Mouse (Mus musculus) T-cell, adult 2 months (primary cell): Measurements from ENCODE around the gene Tmem270.

Experiments used
- DNase-seq: peaks from one replicate; pipeline ENCODE4 v3.0.0; 2022; ENCODE audit warnings: low spot score

Gene Tmem270

DNA sequence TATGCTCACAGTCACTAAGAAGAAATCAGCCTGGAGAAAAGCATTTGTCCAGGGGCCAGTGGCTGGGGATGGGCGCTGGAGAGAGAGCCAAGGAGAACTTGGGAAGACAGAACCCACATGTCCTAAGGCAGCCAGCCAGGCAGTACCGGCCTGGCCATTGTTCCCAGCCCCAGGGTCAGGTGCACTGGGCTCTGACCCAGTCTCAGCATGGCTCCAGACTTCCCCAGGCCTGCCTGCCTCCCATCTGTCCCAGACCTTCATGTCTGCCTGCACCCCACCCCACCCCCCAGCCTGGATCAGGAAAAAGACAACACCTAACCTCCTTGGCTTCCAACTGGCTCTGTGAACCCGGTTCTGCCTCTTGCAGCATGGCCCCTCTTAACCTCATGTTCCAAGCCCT is 23.5 kb downstream of the Tmem270 start:
- no peak for DNase-seq

DNA sequence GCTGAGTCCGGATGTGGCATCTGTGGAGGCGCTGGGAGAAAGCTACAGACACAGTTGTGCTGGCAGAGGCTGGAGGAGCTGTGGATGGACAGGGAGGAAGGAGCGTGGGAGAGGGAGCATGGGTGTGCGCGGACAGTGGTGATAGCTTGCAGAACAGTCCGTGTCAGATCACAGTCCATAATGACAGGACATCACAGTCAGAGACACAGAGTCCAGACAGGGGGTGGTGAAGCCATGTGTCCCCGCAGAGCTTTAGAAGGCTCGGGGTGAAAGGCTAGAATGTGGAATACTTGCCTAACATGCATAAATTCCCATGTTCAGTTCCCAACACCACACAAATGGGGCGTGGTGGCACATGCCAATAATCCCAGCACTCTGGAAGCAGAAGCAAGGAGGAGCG is 29.7 kb downstream of the Tmem270 start:
- no peak for DNase-seq

DNA sequence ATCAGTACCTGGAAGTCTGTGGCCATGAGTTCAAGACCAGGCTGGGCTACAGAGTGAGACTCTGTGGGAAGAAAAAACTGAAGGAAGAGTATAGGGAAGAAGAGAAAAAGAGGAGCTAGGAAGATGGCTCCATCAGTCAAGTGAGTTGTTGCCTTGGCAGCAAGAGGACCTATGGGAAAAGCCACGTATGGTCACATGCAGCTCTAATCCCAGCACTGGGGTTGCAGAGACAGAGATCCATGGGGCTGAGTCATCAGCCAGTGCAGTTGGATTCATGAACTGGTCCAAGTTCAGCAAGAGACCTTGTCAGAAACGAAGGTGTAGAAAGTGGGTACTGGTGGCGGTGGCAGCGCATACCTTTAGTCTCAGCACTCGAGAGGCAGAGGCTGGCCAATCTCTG is 31.3 kb downstream of the Tmem270 start:
- DNase-seq, result no peak

DNA sequence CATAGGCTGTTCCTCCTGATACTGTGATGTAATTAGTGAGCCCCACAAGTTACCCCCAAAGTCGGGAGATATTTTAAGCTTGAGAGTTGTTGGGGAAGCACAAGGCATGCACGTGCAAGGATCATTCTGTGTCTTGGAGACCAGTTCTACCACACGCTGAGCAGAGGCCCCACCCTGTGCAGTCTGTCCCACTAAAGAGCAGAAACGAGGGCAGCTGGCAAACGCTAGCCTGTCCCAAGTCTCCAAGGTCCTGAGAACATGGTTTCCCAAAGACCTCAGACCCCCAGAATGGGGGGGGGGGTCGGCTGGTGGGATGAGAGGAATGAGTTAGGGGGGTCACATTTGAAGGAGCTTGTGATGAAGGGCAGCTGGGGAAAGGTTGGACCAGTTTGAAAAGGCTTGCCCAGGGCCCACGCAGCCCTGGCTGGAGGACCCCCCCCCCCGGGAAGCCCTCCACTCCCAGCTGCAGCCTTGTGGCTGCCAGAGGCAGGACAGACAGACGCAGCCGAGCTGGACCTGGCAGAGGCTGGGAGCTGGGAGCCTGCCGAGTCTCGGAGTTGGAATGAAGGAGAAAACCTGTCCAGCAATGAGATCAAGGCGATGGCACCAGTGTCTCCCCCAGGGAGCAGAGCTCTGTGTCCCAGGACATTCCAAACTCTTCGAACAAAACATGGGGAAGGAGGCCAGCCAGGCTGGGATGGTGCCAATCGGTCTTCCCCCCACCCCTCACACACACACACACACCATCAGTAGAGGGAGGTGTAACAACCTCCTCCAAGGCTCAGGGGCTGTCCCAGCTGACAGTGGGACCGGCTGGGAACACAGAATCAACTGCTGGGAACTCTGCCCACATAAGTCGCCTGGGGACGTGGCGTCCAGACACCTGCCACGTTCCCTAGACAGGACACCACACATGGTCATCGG is 32.3 kb downstream of the Tmem270 start:
- no peak for DNase-seq

DNA sequence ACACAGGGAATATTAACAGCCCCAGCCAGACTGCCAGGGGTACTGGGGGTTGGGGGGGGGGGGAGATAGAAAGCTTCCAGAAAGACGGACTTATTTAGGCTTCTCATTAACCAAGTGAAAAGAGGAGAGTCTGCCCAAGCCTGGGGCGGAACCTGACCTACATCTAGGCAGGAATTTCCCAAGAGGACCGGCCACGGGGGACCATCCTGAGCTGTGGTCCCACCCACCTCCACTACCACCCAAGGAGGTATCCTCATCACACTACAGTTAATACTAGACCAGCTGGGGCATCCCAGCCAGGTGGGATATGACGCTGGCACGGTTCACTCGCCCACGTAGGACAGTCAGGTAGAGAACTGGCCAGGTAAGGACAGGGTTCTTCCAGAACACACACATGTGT is 33.5 kb downstream of the Tmem270 start:
- DNase-seq, result no peak

DNA sequence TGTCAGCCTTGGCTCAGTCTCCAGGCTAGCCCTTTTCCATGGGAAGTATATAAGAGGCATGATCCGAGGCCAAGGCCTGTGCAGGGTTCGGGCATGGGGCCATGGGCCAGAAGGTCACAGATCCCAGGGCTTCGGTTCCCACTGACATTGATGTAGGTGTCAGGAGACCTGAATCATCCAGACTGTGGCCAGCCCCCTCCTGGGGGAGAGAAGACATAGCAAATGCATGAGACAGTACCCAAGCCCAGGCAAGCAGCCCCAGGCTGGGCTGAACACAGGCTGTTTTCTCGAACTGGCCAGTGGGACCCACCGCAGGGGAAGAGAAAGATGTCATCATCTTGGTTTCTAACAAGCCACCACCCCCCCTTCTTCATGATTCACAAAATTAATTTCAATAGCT is 33.9 kb downstream of the Tmem270 start:
- DNase-seq, result no peak

DNA sequence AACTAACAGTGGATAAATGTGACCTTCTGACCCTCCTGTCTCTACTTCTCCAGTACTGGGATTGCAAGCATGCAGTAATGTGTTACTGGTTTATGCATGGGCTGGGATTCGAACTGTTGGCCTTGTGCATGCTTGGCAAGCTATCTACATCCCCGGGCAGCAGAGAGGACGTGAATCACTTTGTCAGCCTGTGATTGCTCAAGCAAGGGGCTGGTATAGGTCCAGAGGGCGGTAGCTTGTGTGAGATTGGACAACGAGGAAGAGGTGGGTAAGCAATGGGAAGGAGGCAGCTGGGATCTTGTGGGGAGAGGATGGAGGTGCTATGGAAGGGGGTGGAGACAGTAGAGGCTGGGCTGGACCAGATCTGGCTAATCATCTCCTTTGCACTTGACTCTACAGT is 38.0 kb downstream of the Tmem270 start:
- DNase-seq, result no peak

DNA sequence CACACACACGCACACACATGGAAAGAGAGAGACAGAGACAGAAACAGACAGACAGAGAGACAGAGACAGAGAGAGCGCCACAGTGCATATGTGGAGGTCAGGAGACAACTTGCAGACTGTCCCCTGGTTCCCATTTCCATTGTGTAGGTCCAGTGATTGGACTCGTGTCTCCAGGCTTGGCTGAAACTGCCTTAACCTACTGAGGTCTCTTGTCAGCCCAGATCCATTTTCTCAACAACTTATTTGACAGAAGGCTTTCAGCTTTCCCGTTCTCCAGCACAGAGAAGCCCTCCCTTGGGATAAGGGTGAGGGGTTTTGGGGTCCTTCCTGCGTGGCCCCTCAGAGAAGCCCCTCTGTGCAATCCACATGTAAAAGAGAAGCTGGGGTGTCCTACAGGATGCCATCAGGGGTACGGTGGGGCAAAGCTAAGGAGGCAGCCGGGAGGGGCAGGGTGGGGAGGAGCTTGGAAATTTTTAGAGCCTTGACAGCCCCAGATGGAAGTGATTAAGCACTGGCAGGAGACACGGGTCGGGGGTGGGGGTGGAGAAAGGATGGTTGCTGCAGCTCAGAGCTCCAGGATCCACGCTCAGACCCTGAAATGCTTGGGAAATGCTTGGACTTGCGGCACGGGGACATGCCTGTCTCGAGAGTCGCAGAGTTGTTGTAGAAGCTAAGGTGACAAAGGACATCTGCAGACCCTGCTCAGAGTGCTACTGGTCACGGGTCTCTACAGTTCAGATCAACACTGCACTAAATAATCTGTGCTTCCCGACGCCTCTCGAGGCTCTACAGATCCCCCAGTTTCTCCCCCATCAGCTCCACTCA is 39.0 kb downstream of the Tmem270 start:
- no peak for DNase-seq

DNA sequence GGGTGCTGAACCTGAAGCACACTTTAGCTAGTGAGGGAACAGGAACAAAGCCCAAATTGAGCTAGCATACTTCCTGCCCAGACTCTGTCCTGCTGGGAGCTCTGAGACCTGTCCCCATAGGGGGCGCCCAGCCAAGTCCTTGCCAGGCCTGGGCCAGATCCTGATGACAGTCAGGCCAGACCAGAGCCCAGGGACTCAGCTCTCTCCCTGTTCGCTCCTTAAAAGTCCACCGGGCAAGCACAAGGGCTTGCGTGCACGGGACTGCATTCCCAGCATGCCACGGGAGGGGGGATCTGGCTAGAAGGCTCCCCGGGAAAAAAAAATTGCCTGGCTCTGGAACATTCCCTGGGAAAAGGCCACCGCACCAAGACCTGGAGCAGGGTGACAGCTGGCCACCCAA is 41.4 kb downstream of the Tmem270 start:
- DNase-seq, result no peak

DNA sequence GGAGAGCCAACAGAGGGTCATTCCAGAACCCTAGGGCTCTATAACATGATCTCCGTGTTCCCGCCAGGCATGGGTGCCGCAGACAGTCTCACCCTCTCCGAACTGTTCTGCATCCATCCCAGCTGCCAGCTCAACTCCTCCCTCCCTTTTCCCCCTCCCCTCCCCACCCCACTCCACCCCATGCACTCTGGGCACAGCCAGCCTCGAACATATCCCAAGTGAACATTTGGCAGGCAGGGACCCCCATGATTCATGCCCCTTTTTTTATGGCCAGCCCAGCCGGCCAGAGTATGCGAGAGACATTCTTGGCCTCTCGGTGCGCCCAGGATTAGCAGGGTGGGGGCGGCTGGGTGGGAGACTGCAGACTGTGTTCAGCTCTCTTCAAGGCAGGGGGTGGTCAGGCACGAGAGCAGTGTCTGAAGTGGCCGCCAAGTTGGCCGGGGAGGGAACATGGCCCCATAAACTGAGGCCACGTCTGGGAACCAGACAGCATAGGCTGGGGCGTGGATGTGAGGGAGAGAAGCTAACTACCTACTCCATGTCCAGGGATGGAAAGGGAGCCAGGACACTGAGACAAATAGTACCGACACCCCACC is 44.5 kb downstream of the Tmem270 start:
- DNase-seq, result no peak

DNA sequence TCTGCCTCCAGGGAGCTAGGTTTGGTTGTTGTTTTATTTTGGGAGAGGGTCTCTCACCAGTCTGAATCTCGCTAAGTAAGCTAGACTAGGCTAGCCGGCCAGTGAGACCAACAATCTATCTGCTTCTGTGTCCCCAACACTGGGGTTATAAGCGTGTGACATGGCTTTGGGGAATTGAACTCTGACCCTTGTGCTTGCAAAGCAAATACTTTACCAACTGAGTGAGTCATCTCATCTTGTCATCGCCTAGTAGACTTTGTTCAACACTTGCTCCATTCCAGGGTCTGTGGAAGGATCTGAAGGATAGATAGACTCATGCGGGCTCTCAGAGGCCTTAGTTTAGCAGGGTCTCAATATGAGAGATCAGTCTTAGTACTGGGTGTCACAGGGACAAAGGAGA is 47.3 kb downstream of the Tmem270 start:
- no peak for DNase-seq

DNA sequence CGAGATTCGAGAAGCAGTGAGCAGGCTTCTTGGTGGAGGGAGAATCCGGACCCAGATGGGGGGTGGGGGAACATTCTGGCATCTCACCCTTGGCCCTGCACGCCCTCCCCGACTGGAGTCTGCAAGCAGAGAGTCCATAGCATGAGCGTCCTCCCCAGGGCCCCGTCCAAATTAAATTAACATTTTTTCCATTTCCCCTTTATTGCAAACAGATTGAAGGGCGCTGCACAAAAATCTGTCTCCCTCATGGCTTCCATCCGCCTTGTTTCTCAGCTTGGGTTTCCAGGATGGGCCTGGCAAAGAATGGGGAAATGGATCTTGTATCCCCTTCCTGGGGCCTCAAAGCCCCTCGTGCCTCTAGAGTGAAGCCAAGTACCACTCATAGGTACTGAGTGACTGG is 48.2 kb downstream of the Tmem270 start:
- DNase-seq, result no peak

DNA sequence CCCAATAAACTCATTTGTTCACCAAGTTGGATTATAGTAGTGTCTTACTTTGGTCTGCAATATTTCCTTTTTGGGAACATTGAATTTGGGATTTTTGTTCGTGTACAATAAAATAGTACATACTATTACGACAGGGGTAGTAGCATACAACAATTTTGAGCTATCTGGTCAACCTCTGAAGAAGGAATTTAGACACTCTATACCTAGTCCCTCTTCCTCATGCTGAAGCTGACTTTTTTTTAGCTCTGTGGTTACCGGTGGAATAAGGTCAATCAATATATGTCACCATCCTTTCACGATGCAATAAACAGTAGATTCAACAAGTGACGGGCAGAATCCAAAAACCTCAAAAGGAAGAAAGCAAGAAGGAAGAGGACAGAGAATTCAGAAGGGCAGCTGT is 53.7 kb downstream of the Tmem270 start:
- no peak for DNase-seq
